Mouse (Mus musculus) lung, postnatal 0 days (tissue): ENCODE data around the gene Rft1. TPM values are rescaled to one million over a fixed set of nuclear protein-coding genes. Genes with fewer than 3 reads are reported as not detected.

Source experiments
- ATAC-seq: fragments of 200-750 bp; cut with Nextera tagmentation; 2 replicates; pipeline ENCODE4 v1.8.0; 2017; ENCODE audit warnings: moderate library complexity
- DNase-seq: peaks from one replicate; pipeline ENCODE4 v3.0.0-alpha.2; 2016; ENCODE audit warnings: low spot score
- H3K27ac ChIP-seq: fragments of 300-500 bp; sonication (generic); 2 replicates; pipeline ENCODE4 v1.5.1; 2014; ENCODE audit warnings: antibody characterized with exemption, mild to moderate bottlenecking, low read length, mixed read lengths
- H3K27me3 ChIP-seq: fragments of 300-500 bp; sonication (generic); replicated peaks from 2 replicates; pipeline ENCODE4 v1.6.1; 2014; ENCODE audit warnings: low read length, mixed read lengths; ENCODE audit not compliant: insufficient read depth
- H3K36me3 ChIP-seq: fragments of 300-500 bp; sonication (generic); 2 replicates; pipeline ENCODE4 v1.6.1; 2014; ENCODE audit warnings: low read length, mixed read lengths; ENCODE audit not compliant: insufficient read depth
- H3K4me1 ChIP-seq: fragments of 300-500 bp; sonication (generic); 2 replicates; pipeline ENCODE4 v1.6.1; 2014; ENCODE audit warnings: antibody characterized with exemption, low read depth, low read length, mixed read lengths; ENCODE audit not compliant: insufficient read depth
- H3K4me2 ChIP-seq: fragments of 300-500 bp; sonication (generic); replicated peaks from 2 replicates; pipeline ENCODE4 v1.6.1; 2014; ENCODE audit warnings: low read depth, mild to moderate bottlenecking, low read length, moderate library complexity, mixed read lengths
- H3K4me3 ChIP-seq: fragments of 300-500 bp; sonication (generic); 2 replicates; pipeline ENCODE4 v1.5.1; 2014; ENCODE audit warnings: low read depth, low read length
- H3K9ac ChIP-seq: fragments of 300-500 bp; sonication (generic); replicated peaks from 2 replicates; pipeline ENCODE4 v1.6.1; 2014; ENCODE audit warnings: low read depth, mild to moderate bottlenecking
- H3K9me3 ChIP-seq: fragments of 300-500 bp; sonication (generic); 2 replicates; pipeline ENCODE4 v1.6.1; 2016; ENCODE audit warnings: low read length, mixed read lengths
- CTCF ChIP-seq: IDR thresholded peaks from 2 replicates; pipeline ENCODE4 v1.5.1; 2016; ENCODE audit warnings: antibody characterized with exemption, mild to moderate bottlenecking
- EP300 ChIP-seq: IDR thresholded peaks from 2 replicates; pipeline ENCODE4 v1.6.1; 2016; ENCODE audit warnings: antibody characterized with exemption, mild to moderate bottlenecking, control low read depth
- WGBS: fragments of 180-500 bp; shearing (Covaris S2); extraction: QIAGEN DNeasy Blood & Tissue Kit; methylation state at CpG from one replicate; pipeline ENCODE4 v1.1.7; 2014; 5-methylcytosine and 5-hydroxymethylcytosine counted together
- polyA plus RNA-seq: library from polyadenylated mRNA; unstranded; fragments of >200 nt; fragmentation: Nextera tagmentation; extraction: Ambion mirVana; gene quantifications from 2 replicates; pipeline ENCODE4 v1.2.1, GENCODE M21; 2015

Rft1 gene
- polyA plus RNA-seq, result 14.4 and 15.5 TPM in 2 replicates

DNA sequence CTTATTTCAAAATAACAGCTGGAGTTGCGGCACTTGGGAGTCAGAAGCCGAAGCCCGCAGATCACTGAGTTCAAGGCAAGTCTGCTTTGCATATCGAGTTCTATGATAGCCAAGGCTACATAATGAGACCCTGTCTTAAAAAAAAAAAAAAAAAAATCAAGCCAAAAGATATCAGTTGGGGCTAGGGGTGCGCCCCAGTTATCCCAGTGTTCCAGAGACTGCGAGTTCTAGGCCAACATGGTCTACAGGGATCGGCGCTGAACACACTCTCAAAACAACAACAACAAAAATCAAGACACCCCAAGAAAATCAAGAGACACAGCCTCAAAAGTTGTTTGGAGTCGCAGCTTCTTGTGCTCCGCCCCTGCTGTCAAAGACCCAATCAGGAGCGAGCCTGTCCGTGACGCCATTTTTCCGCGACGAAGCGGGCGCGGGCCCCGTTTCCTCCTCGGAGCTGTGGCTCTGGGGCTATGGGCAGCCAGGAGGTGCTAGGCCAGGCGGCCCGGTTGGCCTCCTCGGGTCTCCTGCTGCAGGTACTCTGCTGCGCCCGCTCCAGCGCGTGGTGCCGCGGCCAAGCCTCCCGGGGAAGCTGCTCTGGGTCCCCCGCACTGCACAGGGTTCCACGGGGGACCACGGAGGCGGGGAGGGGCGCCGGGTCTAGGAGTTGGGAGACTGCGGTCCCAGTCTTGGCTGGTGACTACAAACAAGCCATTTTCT is at the start of gene Rft1:
Rft1 (plus strand) TSS at position 418 of the 717 bp plus-strand sequence.
- H3K36me3 ChIP-seq, result no peaks in the 10 kb centered on the region

DNA sequence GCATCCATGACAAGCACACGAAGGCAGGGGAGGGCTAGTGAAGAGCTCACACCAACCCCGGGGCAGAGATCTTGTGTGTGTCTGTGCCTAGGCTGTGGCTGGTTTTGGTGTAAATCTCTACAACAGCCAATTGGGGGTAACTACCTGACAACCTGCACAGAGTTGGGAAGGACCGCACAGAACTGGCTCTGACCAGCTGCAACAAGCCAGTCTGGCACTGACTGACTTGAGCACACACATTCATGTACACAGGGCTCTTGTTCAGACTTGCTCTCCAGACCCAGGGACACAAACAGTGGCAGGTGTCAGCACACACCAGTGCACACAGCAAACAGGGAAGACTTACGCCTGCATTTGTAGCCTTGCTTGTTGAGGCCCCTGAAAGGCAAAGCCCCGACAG is 47.3 kb upstream of the Rft1 start:
- Histone ChIP-seq H3K27ac (no peak overlapping the region), H3K9ac (no peak overlapping the region), H3K4me2 (no peak overlapping the region), H3K27me3 (no peaks in the 10 kb centered on the region), H3K36me3 (0 out of 2 replicates have a peak, but pooled peaks cover 3% of the 10 kb centered on the region), H3K4me1 (no peaks in the 10 kb centered on the region), H3K9me3 (no peaks in the 10 kb centered on the region), H3K4me3 (no peak overlapping the region)
- no peak for ATAC-seq
- no peak for DNase-seq
- 83% methylated on average over 5 of the region's 5 CpGs for WGBS
- TF ChIP-seq CTCF, result no peak
- no peak for TF ChIP-seq EP300

More for the DNA sequence above, at the start of gene Rft1:
- ATAC-seq, result peak; percentile 87
- Histone ChIP-seq H3K9ac (peak within 1 kb of the TSS; percentile 87), H3K4me1 (peaks cover 3% of the 10 kb centered on the region; the same call in 1 of the 2 replicates), H3K27ac (peak within 1 kb of the TSS; percentile 87), H3K27me3 (no peaks in the 10 kb centered on the region), H3K4me3 (peak within 1 kb of the TSS; percentile 62), H3K4me2 (peak within 1 kb of the TSS; percentile 66), H3K9me3 (no peaks in the 10 kb centered on the region)
- TF ChIP-seq EP300 (no peak), CTCF (peak; percentile 45)
- peak; percentile 95 for DNase-seq
- WGBS, result 2% methylated on average over 38 of the region's 38 CpGs

DNA sequence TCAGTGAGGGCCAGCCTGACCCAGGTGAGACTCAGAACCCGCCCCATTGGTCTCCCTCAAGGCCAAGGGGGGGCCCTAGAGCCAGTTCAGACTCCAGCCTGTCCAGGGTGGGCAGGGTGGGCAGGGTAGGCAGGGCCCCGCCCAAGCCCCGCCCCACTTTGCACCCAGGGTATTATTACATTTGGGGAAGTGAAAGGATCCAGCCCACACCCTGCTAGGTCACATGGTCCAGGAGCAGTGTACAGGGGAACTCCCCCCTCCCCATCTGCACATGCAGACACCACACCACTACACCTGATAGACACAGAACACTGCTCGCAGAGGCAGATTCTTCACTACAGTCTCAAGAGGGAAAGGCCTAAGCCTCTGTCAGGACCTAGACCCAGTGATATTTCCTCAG is 46.5 kb upstream of the Rft1 start:
- no peak for TF ChIP-seq EP300
- no peak for TF ChIP-seq CTCF
- Histone ChIP-seq H3K4me1 (peaks cover 1% of the 10 kb centered on the region; the same call in 1 of the 2 replicates), H3K4me3 (no peak overlapping the region), H3K9ac (no peak overlapping the region), H3K36me3 (0 out of 2 replicates have a peak, but pooled peaks cover 3% of the 10 kb centered on the region), H3K27me3 (no peaks in the 10 kb centered on the region), H3K27ac (no peak overlapping the region), H3K4me2 (no peak overlapping the region), H3K9me3 (no peaks in the 10 kb centered on the region)
- DNase-seq (no peak), ATAC-seq (no peak)
- 88% methylated on average over 4 of the region's 4 CpGs for WGBS

DNA sequence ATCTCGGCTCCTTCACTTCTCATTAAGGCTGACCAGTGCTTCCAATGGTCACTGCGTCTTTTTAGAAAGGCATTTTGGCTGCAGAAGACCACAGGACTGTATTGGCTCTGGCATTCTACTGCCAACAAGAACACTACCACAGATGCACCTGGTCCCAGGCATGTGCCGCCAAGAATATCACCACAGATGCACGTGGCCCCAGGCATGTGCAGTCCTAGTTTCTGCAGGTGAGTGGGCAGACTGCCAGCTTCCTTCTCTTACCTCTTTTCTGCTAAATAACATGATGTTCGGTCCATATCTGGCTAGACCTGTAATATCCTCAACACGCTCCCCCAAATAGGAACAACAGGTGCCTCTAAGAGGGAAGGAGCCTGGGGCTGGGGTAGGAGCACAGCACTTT is 46.0 kb upstream of the Rft1 start:
- DNase-seq (no peak), ATAC-seq (no peak)
- no peak for TF ChIP-seq CTCF
- Histone ChIP-seq H3K4me1 (peaks cover 5% of the 10 kb centered on the region; the same call in 1 of the 2 replicates), H3K9ac (no peak overlapping the region), H3K27me3 (no peaks in the 10 kb centered on the region), H3K4me2 (no peak overlapping the region), H3K27ac (no peak overlapping the region), H3K36me3 (0 out of 2 replicates have a peak, but pooled peaks cover 3% of the 10 kb centered on the region), H3K4me3 (no peak overlapping the region), H3K9me3 (no peaks in the 10 kb centered on the region)
- 81% methylated on average over 6 of the region's 6 CpGs for WGBS

DNA sequence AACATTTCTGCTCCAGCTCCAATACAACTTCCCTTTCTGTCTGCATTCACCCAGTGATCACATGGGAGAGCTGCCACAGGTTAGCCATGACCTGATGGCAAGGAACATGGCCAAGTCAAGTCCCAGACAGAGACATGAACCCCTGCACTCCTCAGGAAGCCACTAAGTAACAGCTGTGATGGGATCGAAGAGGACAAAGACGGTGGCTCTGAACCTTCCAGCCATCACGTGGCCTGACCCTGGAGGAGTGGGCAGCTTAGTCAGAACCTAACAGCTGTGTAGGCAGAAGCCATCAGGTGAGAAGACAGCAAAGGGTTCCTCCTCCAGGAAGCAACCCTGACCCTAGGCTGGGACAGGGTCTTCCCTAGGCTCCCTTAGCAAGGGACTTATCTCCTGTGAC is 44.7 kb upstream of the Rft1 start:
- Histone ChIP-seq H3K36me3 (0 out of 2 replicates have a peak, but pooled peaks cover 3% of the 10 kb centered on the region), H3K27ac (no peak overlapping the region), H3K4me2 (no peak overlapping the region), H3K9ac (no peak overlapping the region), H3K4me3 (no peak overlapping the region), H3K9me3 (no peaks in the 10 kb centered on the region), H3K27me3 (no peaks in the 10 kb centered on the region), H3K4me1 (peaks cover 5% of the 10 kb centered on the region; the same call in 1 of the 2 replicates)
- WGBS, result 84% methylated on average over 3 of the region's 3 CpGs
- ATAC-seq (no peak), DNase-seq (no peak)
- TF ChIP-seq EP300, result no peak
- TF ChIP-seq CTCF, result no peak

DNA sequence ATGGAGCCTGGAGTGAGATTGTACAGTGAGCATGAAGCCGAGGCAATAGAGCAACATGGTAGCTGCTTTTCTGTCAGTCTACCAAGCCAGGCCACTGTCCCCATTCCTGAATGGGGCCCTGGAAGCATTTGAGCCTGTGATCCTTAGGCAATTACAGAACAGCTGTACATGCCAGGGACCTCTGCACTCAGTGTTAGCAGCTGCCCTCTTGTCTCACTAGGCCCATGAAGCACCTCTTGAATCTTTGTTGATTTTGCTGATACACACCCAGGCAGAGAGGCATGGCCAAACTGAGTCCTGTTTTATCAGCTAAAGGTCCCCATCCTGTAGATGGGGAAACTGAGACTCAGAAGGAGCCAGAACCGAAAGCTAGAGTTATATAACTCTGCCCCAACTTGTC is 43.9 kb upstream of the Rft1 start:
- TF ChIP-seq CTCF, result no peak
- TF ChIP-seq EP300, result no peak
- 54% methylated on average over 2 of the region's 2 CpGs for WGBS
- Histone ChIP-seq H3K36me3 (0 out of 2 replicates have a peak, but pooled peaks cover 3% of the 10 kb centered on the region), H3K9ac (no peak overlapping the region), H3K4me2 (no peak overlapping the region), H3K9me3 (no peaks in the 10 kb centered on the region), H3K27ac (no peak overlapping the region), H3K27me3 (no peaks in the 10 kb centered on the region), H3K4me3 (no peak overlapping the region), H3K4me1 (peaks cover 5% of the 10 kb centered on the region; the same call in 1 of the 2 replicates)
- peak; percentile 71 for DNase-seq
- peak; percentile 74 for ATAC-seq
